ENCODE assay signal across 8 mouse cellular contexts in genomic region chr13:80962789-80963590, GRCm38 (mm10).
DNase-seq lines count a peak whose midpoint lies in the region; ATAC-seq and TF ChIP-seq lines count a peak whose summit lies in the region.

No protein-coding gene starts in this region.

- peaks cover 5% of the 10 kb centered on the region; the same call in 1 of the 2 replicates for H3K4me1 ChIP-seq in cerebellum, adult 2 months (ENCODE audit: control insufficient read depth, insufficient read depth, low read length)

- 0 out of 2 replicates have a peak, but pooled peaks have one; percentile 21 for TF ChIP-seq POLR2A in cerebellum, adult 2 months (IDR thresholded peaks at IDR 0.05; ENCODE audit: borderline replicate concordance, insufficient read depth, low read length)

- CTCF ChIA-PET in Patski (lab: Charles Lee): interaction anchor here (1.1 to 1.6 kb wide), 2 partner anchors 10 to 76 kb away, joined by 3 read pairs; no protein-coding TSS in a partner anchor

- no peak for TF ChIP-seq CTCF in Patski (IDR thresholded peaks at IDR 0.05)
- TF ChIP-seq CTCF in cerebellum, adult 2 months (IDR thresholded peaks at IDR 0.05; ENCODE audit: borderline replicate concordance, insufficient read depth, low read depth, low read length): no peak

- peak; percentile 53 for DNase-seq in Patski (ENCODE audit: low read depth, low spot score)
- DNase-seq in cerebellum, adult 2 months: peak; percentile 79 to 86
- peak; percentile 78 for DNase-seq in forelimb bud, embryonic 11.5 days (ENCODE audit: low read depth, low spot score)
- peak; percentile 57 to 63 for DNase-seq in layer of hippocampus, postnatal 10 days (ENCODE audit: low spot score in 2 of 2)
- DNase-seq in lung, postnatal 14 days: peak; percentile 84
- peak; percentile 46 for DNase-seq in retina, adult 2 months (ENCODE audit: low read depth, low spot score)
- peak; percentile 83 for DNase-seq in urinary bladder, postnatal 14 days (ENCODE audit: low spot score)

- in situ Hi-C loops in Patski (cut with MboI; ENCODE audit: low pct_unique_long_range_greater_than_20kb): no loop called here

- H3K27me3 ChIP-seq in Patski: no peaks in the 10 kb centered on the region
- no peaks in the 10 kb centered on the region for H3K27me3 ChIP-seq in cerebellum, adult 2 months (ENCODE audit: control insufficient read depth, insufficient read depth, low read length)

- POLR2A ChIA-PET in Patski (lab: Charles Lee): interaction anchor here (1.1 to 1.4 kb wide), 2 partner anchors 25 to 77 kb away, joined by 3 to 4 read pairs; no protein-coding TSS in a partner anchor

- peak overlapping the region; percentile 56 for H3K4me3 ChIP-seq in cerebellum, adult 2 months (replicated peaks; ENCODE audit: insufficient read depth, low read depth, low read length)

- peak; percentile 100 for ATAC-seq in Patski
- peak; percentile 95 for ATAC-seq in hematopoietic stem cell, adult 5-6 weeks (replicated peaks in 1 of 2; ENCODE audit: insufficient read depth in 1 of 2, low FRiP score in 2 of 2, low TSS enrichment in 1 of 2, low read depth in 1 of 2, poor library complexity in 2 of 2, severe bottlenecking in 2 of 2)

- peak overlapping the region; percentile 63 for H3K27ac ChIP-seq in cerebellum, adult 2 months (ENCODE audit: insufficient read depth, low read length)

- 4% methylated on average over 51 of the region's 51 CpGs for WGBS in cerebellum, adult 2 months

Comparison
In these comparisons a context has a peak if more than half of its experiments do, and no peak if none do; other contexts are left out.
1. Peak in every context shown above with its lines: DNase-seq, ATAC-seq, H3K4me3 ChIP-seq and H3K27ac ChIP-seq.